In the genomic region with DNA sequence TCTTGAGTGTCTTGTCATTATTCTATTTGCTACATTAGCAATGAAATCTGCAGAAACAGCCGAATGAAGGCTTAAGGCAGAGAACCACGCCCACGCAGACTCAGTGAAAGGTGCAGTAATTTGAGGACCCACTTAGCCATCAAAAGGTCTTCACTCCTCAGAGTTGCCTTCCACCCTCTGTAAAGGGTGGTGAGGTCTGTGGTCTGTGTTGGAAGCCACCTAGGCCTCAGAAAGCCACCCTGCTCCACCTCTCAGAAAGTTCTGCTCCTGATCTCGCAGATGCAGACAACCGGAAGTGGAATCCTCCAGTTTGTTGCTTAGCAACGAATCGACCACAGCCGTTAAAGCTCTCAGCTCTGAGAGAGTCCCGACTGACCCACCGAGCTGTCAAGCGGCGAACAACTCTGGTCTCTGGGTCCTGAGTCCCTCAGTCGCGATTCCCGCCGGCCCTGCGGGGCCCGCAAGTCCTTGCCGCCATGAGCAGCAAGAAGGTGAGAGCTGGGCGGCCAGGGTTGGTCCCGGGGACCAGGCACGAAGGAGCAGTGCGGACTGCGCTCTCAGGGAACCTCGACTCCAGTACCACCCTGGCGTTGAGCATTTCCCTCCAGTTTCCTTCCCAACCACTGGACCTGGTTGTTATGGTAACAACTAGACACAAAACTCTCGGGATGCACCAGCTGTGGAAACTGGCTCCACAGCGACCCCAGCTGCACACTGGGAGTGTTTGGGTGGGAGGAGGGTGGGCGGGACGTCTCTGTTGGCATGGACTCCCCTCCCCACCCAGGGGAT, we compare ENCODE assay signal across 9 mouse cellular contexts. TPM values are rescaled to one million over a fixed set of nuclear protein-coding genes. Genes with fewer than 3 reads are reported as not detected.
DNase-seq lines count a peak whose midpoint lies in the region; ATAC-seq lines count a peak whose summit lies in the region.
"Had no signal": no experiment of that assay in that cellular context is flagged by ENCODE, and none has a peak within 500 bp of the region (broad histone marks: within the 10 kb centered on the region; RNA-seq: fewer than 3 reads in every experiment).

A gene (plus strand): TSS at position 456 of the 789 bp plus-strand sequence.

- H3K36me3 ChIP-seq in liver, embryonic 11.5 days (ENCODE audit: control insufficient read depth, insufficient read depth, low read length), result no peaks in the 10 kb centered on the region
- H3K36me3 ChIP-seq in embryonic facial prominence, embryonic 11.5 days (replicated peaks; ENCODE audit: control insufficient read depth, insufficient read depth, low read depth, low read length), result no peaks in the 10 kb centered on the region
- no peaks in the 10 kb centered on the region for H3K36me3 ChIP-seq in hindbrain, embryonic 16.5 days (ENCODE audit: control insufficient read depth, insufficient read depth, low read length)

- H3K4me2 ChIP-seq in liver, embryonic 11.5 days, result peak within 1 kb of the TSS; percentile 73
- peak within 1 kb of the TSS; percentile 76 for H3K4me2 ChIP-seq in embryonic facial prominence, embryonic 11.5 days (ENCODE audit: low read depth, low read length)
- H3K4me2 ChIP-seq in hindbrain, embryonic 16.5 days (ENCODE audit: low read length), result peak within 1 kb of the TSS; percentile 93

- peak; percentile 34 for DNase-seq in liver, embryonic 11.5 days (ENCODE audit: low spot score)
- DNase-seq in liver, result no peak
- peak; percentile 69 for DNase-seq in embryonic facial prominence, embryonic 11.5 days (ENCODE audit: low spot score)
- DNase-seq in lung, postnatal 10 days, result peak; percentile 18
- peak; percentile 26 for DNase-seq in right cerebral cortex, postnatal 4 days
- no peak for DNase-seq in spleen, adult 18-20 months
- no peak for DNase-seq in ovary, postnatal 10 days (ENCODE audit: low spot score)

- no peaks in the 10 kb centered on the region for H3K4me1 ChIP-seq in liver, embryonic 11.5 days (replicated peaks; ENCODE audit: control insufficient read depth, insufficient read depth, low read length)
- H3K4me1 ChIP-seq in embryonic facial prominence, embryonic 11.5 days (ENCODE audit: control insufficient read depth, insufficient read depth, low read length), result no peaks in the 10 kb centered on the region
- no peaks in the 10 kb centered on the region for H3K4me1 ChIP-seq in hindbrain, embryonic 16.5 days (ENCODE audit: control insufficient read depth, insufficient read depth, low read depth, low read length)

- ATAC-seq in liver, embryonic 11.5 days (replicated peaks; ENCODE audit: low FRiP score), result peak; percentile 39
- ATAC-seq in embryonic facial prominence, embryonic 11.5 days (replicated peaks; ENCODE audit: insufficient number of reproducible peaks, low FRiP score, low TSS enrichment, low read depth), result peak; percentile 83
- ATAC-seq in hindbrain, embryonic 16.5 days, result peak; percentile 94

- WGBS in liver, embryonic 11.5 days, result 9% methylated on average over 30 of the region's 30 CpGs
- 13% methylated on average over 30 of the region's 30 CpGs for WGBS in embryonic facial prominence, embryonic 11.5 days
- WGBS in hindbrain, embryonic 16.5 days, result 12% methylated on average over 30 of the region's 30 CpGs

- no peak within 1 kb of the TSS for H3K27ac ChIP-seq in liver, embryonic 11.5 days (ENCODE audit: low read depth, low read length)
- H3K27ac ChIP-seq in embryonic facial prominence, embryonic 11.5 days (replicated peaks; ENCODE audit: low read depth, low read length), result no peak within 1 kb of the TSS
- no peak within 1 kb of the TSS for H3K27ac ChIP-seq in hindbrain, embryonic 16.5 days (ENCODE audit: low read depth, low read length)

- H3K9ac ChIP-seq in liver, embryonic 11.5 days (ENCODE audit: low read depth, low read length), result no peak within 1 kb of the TSS
- peak within 1 kb of the TSS; percentile 35; the same call in 1 of the 2 replicates for H3K9ac ChIP-seq in embryonic facial prominence, embryonic 11.5 days (replicated peaks; ENCODE audit: low read length)
- peak within 1 kb of the TSS; percentile 69 for H3K9ac ChIP-seq in hindbrain, embryonic 16.5 days (ENCODE audit: low read depth, low read length)

- H3K9me3 ChIP-seq in liver, embryonic 11.5 days (ENCODE audit: control insufficient read depth, low read length), result no peaks in the 10 kb centered on the region
- no peaks in the 10 kb centered on the region for H3K9me3 ChIP-seq in embryonic facial prominence, embryonic 11.5 days (replicated peaks; ENCODE audit: control insufficient read depth, low read length)
- H3K9me3 ChIP-seq in hindbrain, embryonic 16.5 days (ENCODE audit: control insufficient read depth, low read length), result no peaks in the 10 kb centered on the region

- H3K27me3 ChIP-seq in liver, embryonic 11.5 days (replicated peaks; ENCODE audit: control insufficient read depth, insufficient read depth, low read length), result no peaks in the 10 kb centered on the region
- H3K27me3 ChIP-seq in embryonic facial prominence, embryonic 11.5 days (ENCODE audit: control insufficient read depth, insufficient read depth, low read length), result no peaks in the 10 kb centered on the region
- no peaks in the 10 kb centered on the region for H3K27me3 ChIP-seq in hindbrain, embryonic 16.5 days (replicated peaks; ENCODE audit: control insufficient read depth, insufficient read depth, low read length)
- H3K27me3 ChIP-seq: megakaryocyte, embryonic 14.5 days had no signal

- peak within 1 kb of the TSS; percentile 48 for H3K4me3 ChIP-seq in liver, embryonic 11.5 days (ENCODE audit: low read depth, low read length)
- H3K4me3 ChIP-seq in embryonic facial prominence, embryonic 11.5 days (ENCODE audit: low read depth, low read length), result peak within 1 kb of the TSS; percentile 38
- H3K4me3 ChIP-seq in hindbrain, embryonic 16.5 days (ENCODE audit: low read length), result peak within 1 kb of the TSS; percentile 60
- H3K4me3 ChIP-seq: megakaryocyte, embryonic 14.5 days had no signal

RNA-seq across cellular contexts. Expression of the gene that starts here (rescaled TPM):
- 0.04 and 0.09 TPM in 2 replicates for polyA plus RNA-seq in liver, embryonic 11.5 days (2014; fragmentation: Nextera tagmentation; extraction: Ambion mirVana)
- 0.07 and 0.11 TPM in 2 replicates for polyA plus RNA-seq in embryonic facial prominence, embryonic 11.5 days (2014; fragmentation: Nextera tagmentation; extraction: Ambion mirVana)
- polyA plus RNA-seq in hindbrain, embryonic 16.5 days (2015; fragmentation: Nextera tagmentation; extraction: Ambion mirVana), result 0.11 and 0.12 TPM in 2 replicates

Comparison
In these comparisons a context has a peak if more than half of its experiments do, and no peak if none do; other contexts are left out.
1. Peak in DNase-seq, ATAC-seq, H3K4me3 ChIP-seq and H3K4me2 ChIP-seq in liver, embryonic 11.5 days; RNA of the gene not detected or under 1 TPM.
2. Peak in DNase-seq, ATAC-seq, H3K4me3 ChIP-seq, H3K9ac ChIP-seq and H3K4me2 ChIP-seq in embryonic facial prominence, embryonic 11.5 days; RNA of the gene not detected or under 1 TPM.
3. Peak in ATAC-seq, H3K4me3 ChIP-seq, H3K9ac ChIP-seq and H3K4me2 ChIP-seq in hindbrain, embryonic 16.5 days; RNA of the gene not detected or under 1 TPM.
4. ATAC-seq: peak in every context shown above with its lines; median percentile 94 in hindbrain, embryonic 16.5 days; 83 in embryonic facial prominence, embryonic 11.5 days; 39 in liver, embryonic 11.5 days.
5. DNase-seq: peak in lung, postnatal 10 days (single experiment) and right cerebral cortex, postnatal 4 days (single experiment); none in liver (single experiment), spleen, adult 18-20 months (0 of 2) and ovary, postnatal 10 days (single experiment).
6. Peak in every context shown above with its lines, with median percentiles within 50 percentile points of each other: H3K4me2 ChIP-seq and H3K4me3 ChIP-seq.